Mouse (Mus musculus) CH12.LX (cell line): ENCODE data around the gene Tspan14. TPM values are rescaled to one million over a fixed set of nuclear protein-coding genes. Genes with fewer than 3 reads are reported as not detected.

Source experiments
- DNase-seq: peaks from one replicate; pipeline ENCODE4 v3.0.0-alpha.2; 2013; ENCODE audit errors: extremely low read depth
- H3K27ac ChIP-seq: 2 replicates; pipeline ENCODE4 v1.5.1; 2012; ENCODE audit warnings: low read depth, mild to moderate bottlenecking, control low read depth, moderate library complexity; ENCODE audit not compliant: insufficient read depth
- H3K27me3 ChIP-seq: replicated peaks from 2 replicates; pipeline ENCODE3; 2012; ENCODE audit warnings: inconsistent platforms
- H3K36me3 ChIP-seq, 2 experiments: replicated peaks in 1 of 2; 2 replicates each; pipeline versions ENCODE3 to v1.6.1; 2012; ENCODE audit warnings: inconsistent platforms in 1 of 2, low read length in 1 of 2, mild to moderate bottlenecking in 1 of 2, mixed read lengths in 1 of 2, moderate library complexity in 1 of 2; ENCODE audit not compliant: control insufficient read depth in 1 of 2, insufficient read depth in 1 of 2
- H3K4me1 ChIP-seq, 2 experiments: 2 replicates each; pipeline ENCODE4 v1.6.1; 2012; ENCODE audit warnings: inconsistent platforms in 1 of 2, moderate library complexity in 1 of 2; ENCODE audit not compliant: insufficient read depth in 2 of 2, control insufficient read depth in 1 of 2
- H3K4me2 ChIP-seq: 2 replicates; pipeline ENCODE4 v1.6.1; 2012; ENCODE audit warnings: low read depth, mild to moderate bottlenecking, control low read depth; ENCODE audit not compliant: poor library complexity, insufficient read depth, severe bottlenecking
- H3K4me3 ChIP-seq, 3 experiments: fragments of 150-350 bp in 1 of 3; sonication (generic) in 1 of 3; replicated peaks in 1 of 3; 2 replicates each; pipeline versions ENCODE3 to v1.5.1; 2011 to 2012; ENCODE audit warnings: low read depth in 2 of 3, low read length in 2 of 3, mild to moderate bottlenecking in 2 of 3, moderate library complexity in 2 of 3, control low read depth in 1 of 3, improper control_type of control experiment in 1 of 3, inconsistent platforms in 1 of 3, mixed read lengths in 1 of 3; ENCODE audit not compliant: poor library complexity in 1 of 3
- H3K79me2 ChIP-seq: replicated peaks from 2 replicates; pipeline ENCODE4 v1.6.1; 2012; ENCODE audit warnings: mild to moderate bottlenecking, moderate library complexity; ENCODE audit not compliant: control insufficient read depth, poor library complexity, insufficient read depth, severe bottlenecking; ENCODE audit errors: extremely low read depth
- H3K9ac ChIP-seq: 2 replicates; pipeline ENCODE4 v1.6.1; 2012; ENCODE audit warnings: low read depth, mild to moderate bottlenecking, control low read depth, moderate library complexity; ENCODE audit not compliant: insufficient read depth
- H3K9me3 ChIP-seq: replicated peaks from 2 replicates; pipeline ENCODE3; 2012; ENCODE audit warnings: low read length, inconsistent platforms, mixed read lengths
- BHLHE40 ChIP-seq: IDR thresholded peaks from 2 replicates; pipeline ENCODE4 v1.6.1; 2011; ENCODE audit warnings: mild to moderate bottlenecking, low read depth, low read length, improper control_type of control experiment
- CHD1 ChIP-seq: IDR thresholded peaks from 2 replicates; pipeline ENCODE4 v1.6.1; 2012; ENCODE audit warnings: low read depth, low read length, improper control_type of control experiment, inconsistent platforms
- CHD2 ChIP-seq: IDR thresholded peaks from 2 replicates; pipeline ENCODE4 v1.6.1; 2011; ENCODE audit warnings: low read length, improper control_type of control experiment
- CTCF ChIP-seq, 2 experiments: IDR thresholded peaks in 1 of 2; conservative IDR thresholded peaks in 1 of 2; 2 replicates each; pipeline ENCODE4 v1.5.1; 2011 to 2012; ENCODE audit warnings: low read depth in 2 of 2, low read length in 2 of 2, improper control_type of control experiment in 1 of 2, inconsistent platforms in 1 of 2, mild to moderate bottlenecking in 1 of 2, moderate library complexity in 1 of 2
- EP300 ChIP-seq: IDR thresholded peaks from 2 replicates; pipeline ENCODE4 v1.6.1; 2011; ENCODE audit warnings: low read length, improper control_type of control experiment
- GABPA ChIP-seq: IDR thresholded peaks from 2 replicates; pipeline ENCODE4 v1.6.1; 2012; ENCODE audit warnings: low read depth, low read length, improper control_type of control experiment, inconsistent platforms; ENCODE audit not compliant: insufficient replicate concordance
- IRF4 ChIP-seq: IDR thresholded peaks from 2 replicates; pipeline ENCODE4 v1.6.1; 2014; ENCODE audit warnings: low read depth, mild to moderate bottlenecking, inconsistent platforms, low read length, improper control_type of control experiment
- JUN ChIP-seq: IDR thresholded peaks from 2 replicates; pipeline ENCODE4 v1.6.1; 2011; ENCODE audit warnings: low read depth, mild to moderate bottlenecking, low read length, improper control_type of control experiment, moderate library complexity; ENCODE audit not compliant: insufficient read depth
- KAT2A ChIP-seq: IDR thresholded peaks from 2 replicates; pipeline ENCODE4 v1.6.1; 2012; ENCODE audit warnings: low read length, improper control_type of control experiment, inconsistent platforms; ENCODE audit not compliant: insufficient replicate concordance
- MAFK ChIP-seq: IDR thresholded peaks from 2 replicates; pipeline ENCODE4 v1.6.1; 2011; ENCODE audit warnings: low read length, improper control_type of control experiment; ENCODE audit not compliant: insufficient replicate concordance
- MAX ChIP-seq: IDR thresholded peaks from 2 replicates; pipeline ENCODE4 v1.6.1; 2011; ENCODE audit warnings: low read length, improper control_type of control experiment
- MEF2A ChIP-seq: IDR thresholded peaks from 2 replicates; pipeline ENCODE4 v1.6.1; 2014; ENCODE audit warnings: low read depth, mild to moderate bottlenecking, inconsistent platforms, low read length, improper control_type of control experiment, borderline replicate concordance
- MXI1 ChIP-seq: IDR thresholded peaks from 2 replicates; pipeline ENCODE4 v1.6.1; 2011; ENCODE audit warnings: mild to moderate bottlenecking, low read depth, low read length, improper control_type of control experiment
- MYC ChIP-seq: IDR thresholded peaks from 2 replicates; pipeline ENCODE4 v1.6.1; 2011; ENCODE audit warnings: low read depth, mild to moderate bottlenecking, improper control_type of control experiment, low read length
- NRF1 ChIP-seq: IDR thresholded peaks from 2 replicates; pipeline ENCODE4 v1.6.1; 2014; ENCODE audit warnings: low read depth, mild to moderate bottlenecking, inconsistent platforms, low read length, improper control_type of control experiment, moderate library complexity
- PAX5 ChIP-seq: IDR thresholded peaks from 2 replicates; pipeline ENCODE4 v1.6.1; 2012; ENCODE audit warnings: low read length, inconsistent platforms, mixed read lengths
- POLR2A ChIP-seq: IDR thresholded peaks from 2 replicates; pipeline ENCODE4 v1.6.1; 2011; ENCODE audit warnings: low read depth, mild to moderate bottlenecking, improper control_type of control experiment, low read length
- POLR2AphosphoS2 ChIP-seq: IDR thresholded peaks from 2 replicates; pipeline ENCODE4 v1.6.1; 2011; ENCODE audit warnings: low read depth, low read length, improper control_type of control experiment
- RCOR1 ChIP-seq: conservative IDR thresholded peaks from 2 replicates; pipeline ENCODE4 v1.6.1; 2012; ENCODE audit warnings: low read depth, mild to moderate bottlenecking, inconsistent platforms, low read length, improper control_type of control experiment
- SIN3A ChIP-seq: IDR thresholded peaks from 2 replicates; pipeline ENCODE4 v1.6.1; 2012; ENCODE audit warnings: low read length, improper control_type of control experiment, inconsistent platforms
- USF1 ChIP-seq: IDR thresholded peaks from 2 replicates; pipeline ENCODE4 v1.6.1; 2014; ENCODE audit warnings: low read depth, mild to moderate bottlenecking, inconsistent platforms, low read length, improper control_type of control experiment
- USF2 ChIP-seq: conservative IDR thresholded peaks from 2 replicates; pipeline ENCODE4 v1.6.1; 2011; ENCODE audit warnings: low read depth, low read length, improper control_type of control experiment
- ZC3H11A ChIP-seq: IDR thresholded peaks from 2 replicates; pipeline ENCODE4 v1.6.1; 2012; ENCODE audit warnings: low read depth, mild to moderate bottlenecking, inconsistent platforms, low read length, improper control_type of control experiment
- ZNF384 ChIP-seq: IDR thresholded peaks from 2 replicates; pipeline ENCODE4 v1.6.1; 2012; ENCODE audit warnings: low read depth, low read length, improper control_type of control experiment, inconsistent platforms
- dilution Hi-C: fragments of 300-500 bp; cut with MboI; formaldehyde crosslinking; loops from 2 replicates; pipeline ENCODE4 v1.14.3; 2020; ENCODE audit warnings: low sequenced_read_pairs; ENCODE audit not compliant: extremely low pct_unique_long_range_greater_than_20kb, extremely low pct_ligation_motif_present
- in situ Hi-C: fragments of 300-500 bp; cut with MboI; formaldehyde crosslinking; loops from 3 replicates; pipeline ENCODE4 v1.14.3; 2019; ENCODE audit warnings: low sequenced_read_pairs, low pct_ligation_motif_present, low pct_unique_long_range_greater_than_20kb, mixed read lengths
- polyA plus RNA-seq: library from polyadenylated mRNA; unstranded; fragments of >175 nt; gene quantifications from 2 replicates; pipeline ENCODE4 v1.2.1, GENCODE M21; 2012; ENCODE audit warnings: low read depth; ENCODE audit not compliant: insufficient read length
- total RNA-seq, 2 experiments: library from RNA; depleted of rRNA; stranded (reverse); fragments of 300-350 nt in 1 of 2; fragments of >200 nt in 1 of 2; gene quantifications; 2 replicates each; pipeline ENCODE4 v1.2.3; 2012 to 2014

Gene Tspan14
- total and polyA plus RNA-seq, 3 experiments, result 11.6 to 19.1 (median 14.9) TPM

DNA sequence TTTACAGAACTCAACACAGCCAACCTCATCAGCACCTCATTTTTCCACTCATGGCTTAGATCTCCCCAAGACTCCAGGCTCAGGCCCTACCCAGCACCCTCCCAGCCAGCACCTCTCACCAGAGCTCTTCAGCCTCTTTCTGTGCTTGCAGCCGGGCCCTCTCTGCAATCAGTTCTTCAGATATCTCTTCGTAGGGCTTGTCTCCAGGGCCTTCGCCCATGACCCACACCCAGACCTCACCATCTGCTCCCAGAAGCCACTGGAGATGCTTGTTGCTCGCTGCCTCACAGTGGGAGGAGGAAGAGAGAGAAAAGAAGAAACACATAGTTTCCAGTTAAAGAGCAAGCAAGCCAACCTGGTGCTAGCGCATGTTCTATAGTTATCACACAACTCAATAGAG is 92.6 kb downstream of the Tspan14 start:
- Histone ChIP-seq H3K9ac (no peak overlapping the region), H3K27ac (no peak overlapping the region), H3K79me2 (no peaks in the 10 kb centered on the region), H3K36me3 (no peaks in the 10 kb centered on the region), H3K27me3 (no peaks in the 10 kb centered on the region), H3K9me3 (no peaks in the 10 kb centered on the region), H3K4me1 (no peaks in the 10 kb centered on the region), H3K4me3 (no peak overlapping the region), H3K4me2 (no peak overlapping the region)
- in situ Hi-C loops (no loop called here), dilution Hi-C loops (no loop called here)
- no peak for DNase-seq
- no peak for TF ChIP-seq KAT2A
- TF ChIP-seq GABPA, result no peak
- no peak for TF ChIP-seq USF2
- no peak for TF ChIP-seq MAFK
- no peak for TF ChIP-seq MXI1
- TF ChIP-seq NRF1, result no peak
- no peak for TF ChIP-seq RCOR1
- TF ChIP-seq IRF4, result no peak
- TF ChIP-seq POLR2AphosphoS2, result no peak
- no peak for TF ChIP-seq CHD2
- no peak for TF ChIP-seq MEF2A
- TF ChIP-seq MAX, result no peak
- no peak for TF ChIP-seq EP300
- no peak for TF ChIP-seq CTCF (conservative IDR thresholded peaks at IDR 0.05 in 1 of 2, IDR thresholded peaks at IDR 0.05 in 1 of 2; ENCODE audit: low read depth in 2 of 2, low read length in 2 of 2)

DNA sequence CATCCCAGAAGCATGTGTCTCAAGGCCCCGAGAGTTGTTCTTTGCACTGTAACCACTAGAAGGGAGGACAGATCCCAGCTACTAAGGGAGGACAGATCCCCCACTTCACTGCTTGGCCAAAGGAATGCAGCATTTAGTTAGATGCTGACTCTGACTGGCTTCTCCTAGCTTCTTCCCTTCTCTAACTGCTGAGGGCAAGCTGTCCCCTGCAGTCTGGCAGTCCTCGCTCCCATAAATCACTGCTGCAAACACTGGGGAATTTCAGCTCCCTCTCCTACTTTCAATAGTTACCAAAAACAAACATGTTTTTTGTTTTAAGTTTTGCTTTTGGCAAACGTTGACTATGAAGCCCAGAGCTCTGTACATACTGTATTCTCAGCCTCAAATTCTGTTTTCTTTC is 96.0 kb downstream of the Tspan14 start:
- in situ Hi-C loops, result no loop called here
- no peak overlapping the region for H3K9ac ChIP-seq
- no peaks in the 10 kb centered on the region for H3K36me3 ChIP-seq
- no peaks in the 10 kb centered on the region for H3K27me3 ChIP-seq
- H3K4me1 ChIP-seq, result no peaks in the 10 kb centered on the region
- H3K4me2 ChIP-seq, result no peak overlapping the region
- no peak overlapping the region for H3K4me3 ChIP-seq
- H3K9me3 ChIP-seq, result no peaks in the 10 kb centered on the region
- no peaks in the 10 kb centered on the region for H3K79me2 ChIP-seq
- DNase-seq, result no peak
- dilution Hi-C loops, result no loop called here
- H3K27ac ChIP-seq, result no peak overlapping the region
- no peak for TF ChIP-seq MAFK
- TF ChIP-seq GABPA, result no peak
- TF ChIP-seq, all 38 proteins: peak for 0

DNA sequence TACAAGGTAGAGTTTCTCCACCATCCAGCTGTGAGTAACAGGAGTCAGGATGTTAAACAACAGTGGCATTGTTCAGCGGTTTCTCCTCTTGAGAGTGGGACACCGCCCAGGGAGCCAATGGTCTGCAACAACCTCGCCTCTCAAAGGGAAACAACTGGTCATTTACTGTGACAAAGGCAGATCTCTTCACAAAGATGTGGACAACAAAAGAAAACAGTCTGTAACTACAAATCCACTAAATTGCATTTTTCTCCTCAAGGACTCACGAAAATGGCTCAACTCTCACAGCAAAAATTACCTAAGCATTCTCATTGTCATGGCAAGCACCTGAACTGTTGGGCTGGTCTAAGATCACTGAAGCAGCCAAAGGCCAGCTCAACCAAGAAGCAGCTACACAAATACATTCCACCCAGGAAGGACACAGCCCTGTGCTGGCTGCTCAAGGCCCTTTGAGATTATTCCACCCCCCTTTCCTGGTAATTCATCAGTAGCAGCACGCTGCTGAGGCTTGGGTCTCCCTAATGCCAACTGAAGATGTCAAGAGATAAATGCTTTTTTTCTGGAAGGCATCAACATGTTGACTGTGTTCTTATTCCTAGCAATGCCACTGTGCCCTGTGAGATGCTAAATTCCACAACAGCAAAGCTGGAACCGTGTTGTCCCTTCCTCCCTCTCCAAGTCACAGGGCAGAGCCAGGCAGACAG is 101.6 kb downstream of the Tspan14 start:
- Histone ChIP-seq H3K4me3 (no peak overlapping the region), H3K79me2 (no peaks in the 10 kb centered on the region), H3K27ac (no peak overlapping the region), H3K9ac (no peak overlapping the region), H3K27me3 (no peaks in the 10 kb centered on the region), H3K4me1 (no peaks in the 10 kb centered on the region), H3K36me3 (no peaks in the 10 kb centered on the region), H3K9me3 (no peaks in the 10 kb centered on the region), H3K4me2 (no peak overlapping the region)
- in situ Hi-C loops (no loop called here), dilution Hi-C loops (no loop called here)
- TF ChIP-seq CHD2, result no peak
- TF ChIP-seq MYC, result no peak
- no peak for TF ChIP-seq BHLHE40
- TF ChIP-seq SIN3A, result no peak
- TF ChIP-seq CTCF (conservative IDR thresholded peaks at IDR 0.05 in 1 of 2, IDR thresholded peaks at IDR 0.05 in 1 of 2; ENCODE audit: low read depth in 2 of 2, low read length in 2 of 2), result no peak
- no peak for TF ChIP-seq MAX
- TF ChIP-seq USF1, result no peak
- TF ChIP-seq ZC3H11A, result no peak
- TF ChIP-seq JUN, result no peak
- no peak for TF ChIP-seq CHD1
- TF ChIP-seq POLR2AphosphoS2, result no peak
- TF ChIP-seq PAX5, result no peak
- TF ChIP-seq ZNF384, result no peak
- no peak for TF ChIP-seq POLR2A
- no peak for DNase-seq
